Mouse (Mus musculus): Measurements from ENCODE around the gene Dnajc3. TPM values are rescaled to one million over a fixed set of nuclear protein-coding genes. Genes with fewer than 3 reads are reported as not detected.
A peak's percentile ranks its signal among the peaks of the same experiment; 100 is the strongest.

The Dnajc3 gene
- polyA plus RNA-seq, 1 experiment from 2014 or later = 25.3 TPM

GRCm38 (mm10) chr14:118987523-118988496 lies 50.0 kb downstream of the Dnajc3 start:
- H3K4me3 ChIP-seq (replicated peaks; ENCODE audit: low read length) = no peak overlapping the region
- no peak for ATAC-seq (ENCODE audit: low FRiP score)

GRCm38 (mm10) chr14:118995226-118995925 lies 57.6 kb downstream of the Dnajc3 start:
- peaks cover 51% of the 10 kb centered on the region for H3K36me3 ChIP-seq (replicated peaks; ENCODE audit: control insufficient read depth, insufficient read depth)
- H3K4me3 ChIP-seq (replicated peaks; ENCODE audit: low read length) = no peak overlapping the region
- WGBS = 91% methylated on average over 9 of the region's 9 CpGs
- no peaks in the 10 kb centered on the region for H3K4me1 ChIP-seq (replicated peaks; ENCODE audit: control insufficient read depth, insufficient read depth, low read length)
- ATAC-seq (ENCODE audit: low FRiP score) = no peak
- no peak overlapping the region for H3K27ac ChIP-seq
- no peaks in the 10 kb centered on the region for H3K9me3 ChIP-seq (ENCODE audit: control insufficient read depth, low read length)
- H3K9ac ChIP-seq = no peak overlapping the region
- H3K4me2 ChIP-seq (replicated peaks) = no peak overlapping the region
- DNase-seq (ENCODE audit: low spot score) = no peak
- no peaks in the 10 kb centered on the region for H3K27me3 ChIP-seq (ENCODE audit: control insufficient read depth, insufficient read depth, low read length)

More at GRCm38 (mm10) chr14:118987523-118988496, 50.0 kb downstream of the Dnajc3 start:
- Histone ChIP-seq H3K27ac (no peak overlapping the region), H3K9ac (no peak overlapping the region), H3K4me2 (replicated peaks) (peak overlapping the region; percentile 19; the same call in 1 of the 2 replicates), H3K4me1 (replicated peaks; ENCODE audit: control insufficient read depth, insufficient read depth, low read length) (no peaks in the 10 kb centered on the region), H3K27me3 (ENCODE audit: control insufficient read depth, insufficient read depth, low read length) (no peaks in the 10 kb centered on the region), H3K9me3 (ENCODE audit: control insufficient read depth, low read length) (no peaks in the 10 kb centered on the region), H3K36me3 (replicated peaks; ENCODE audit: control insufficient read depth, insufficient read depth) (peaks cover 42% of the 10 kb centered on the region)
- WGBS = 52% methylated on average over 13 of the region's 13 CpGs
- DNase-seq (ENCODE audit: low spot score) = no peak

GRCm38 (mm10) chr14:119003320-119003719 lies 65.5 kb downstream of the Dnajc3 start:
- Histone ChIP-seq H3K4me2 (replicated peaks) (no peak overlapping the region), H3K27ac (no peak overlapping the region), H3K9ac (no peak overlapping the region), H3K4me1 (replicated peaks; ENCODE audit: control insufficient read depth, insufficient read depth, low read length) (no peaks in the 10 kb centered on the region), H3K9me3 (ENCODE audit: control insufficient read depth, low read length) (no peaks in the 10 kb centered on the region), H3K36me3 (replicated peaks; ENCODE audit: control insufficient read depth, insufficient read depth) (peaks cover 28% of the 10 kb centered on the region), H3K4me3 (replicated peaks; ENCODE audit: low read length) (no peak overlapping the region), H3K27me3 (ENCODE audit: control insufficient read depth, insufficient read depth, low read length) (no peaks in the 10 kb centered on the region)
- ATAC-seq (ENCODE audit: low FRiP score) = no peak
- DNase-seq (ENCODE audit: low spot score) = peak; percentile 44

GRCm38 (mm10) chr14:119005834-119006233 lies 68.1 kb downstream of the Dnajc3 start:
- ATAC-seq (ENCODE audit: low FRiP score) = no peak
- WGBS = 21% methylated on average over 5 of the region's 5 CpGs
- Histone ChIP-seq H3K27ac (peak overlapping the region; percentile 76), H3K4me1 (replicated peaks; ENCODE audit: control insufficient read depth, insufficient read depth, low read length) (no peaks in the 10 kb centered on the region), H3K9me3 (ENCODE audit: control insufficient read depth, low read length) (no peaks in the 10 kb centered on the region), H3K4me3 (replicated peaks; ENCODE audit: low read length) (peak overlapping the region; percentile 47), H3K4me2 (replicated peaks) (peak overlapping the region; percentile 97), H3K36me3 (replicated peaks; ENCODE audit: control insufficient read depth, insufficient read depth) (peaks cover 16% of the 10 kb centered on the region), H3K9ac (peak overlapping the region; percentile 57; the same call in 1 of the 2 replicates), H3K27me3 (ENCODE audit: control insufficient read depth, insufficient read depth, low read length) (no peaks in the 10 kb centered on the region)
- no peak for DNase-seq (ENCODE audit: low spot score)

GRCm38 (mm10) chr14:119006441-119007102 lies 68.8 kb downstream of the Dnajc3 start:
- Histone ChIP-seq H3K27ac (peak overlapping the region; percentile 76), H3K27me3 (ENCODE audit: control insufficient read depth, insufficient read depth, low read length) (no peaks in the 10 kb centered on the region), H3K4me3 (replicated peaks; ENCODE audit: low read length) (peak overlapping the region; percentile 47), H3K4me1 (replicated peaks; ENCODE audit: control insufficient read depth, insufficient read depth, low read length) (no peaks in the 10 kb centered on the region), H3K4me2 (replicated peaks) (peak overlapping the region; percentile 97), H3K9me3 (ENCODE audit: control insufficient read depth, low read length) (no peaks in the 10 kb centered on the region), H3K9ac (peak overlapping the region; percentile 57), H3K36me3 (replicated peaks; ENCODE audit: control insufficient read depth, insufficient read depth) (peaks cover 10% of the 10 kb centered on the region)
- DNase-seq (ENCODE audit: low spot score) = peak; percentile 32
- 2% methylated on average over 49 of the region's 49 CpGs for WGBS
- ATAC-seq (ENCODE audit: low FRiP score) = no peak

- peak overlapping the region; percentile 97 for H3K4me2 ChIP-seq (replicated peaks)
- H3K4me3 ChIP-seq (replicated peaks; ENCODE audit: low read length) = peak overlapping the region; percentile 47
- 1% methylated on average over 13 of the region's 13 CpGs for WGBS
- peak overlapping the region; percentile 57 for H3K9ac ChIP-seq
- H3K36me3 ChIP-seq (replicated peaks; ENCODE audit: control insufficient read depth, insufficient read depth) = peaks cover 2% of the 10 kb centered on the region
- H3K4me1 ChIP-seq (replicated peaks; ENCODE audit: control insufficient read depth, insufficient read depth, low read length) = no peaks in the 10 kb centered on the region
- ATAC-seq (ENCODE audit: low FRiP score) (peak; percentile 99), DNase-seq (ENCODE audit: low spot score) (peak; percentile 96)
- no peaks in the 10 kb centered on the region for H3K27me3 ChIP-seq (ENCODE audit: control insufficient read depth, insufficient read depth, low read length)
- H3K9me3 ChIP-seq (ENCODE audit: control insufficient read depth, low read length) = no peaks in the 10 kb centered on the region
- H3K27ac ChIP-seq = peak overlapping the region; percentile 76
These were observed 69.6 kb downstream of the Dnajc3 start for GRCm38 (mm10) chr14:119007103-119007951.

GRCm38 (mm10) chr14:119008031-119008590 lies 70.3 kb downstream of the Dnajc3 start:
- Histone ChIP-seq H3K36me3 (replicated peaks; ENCODE audit: control insufficient read depth, insufficient read depth) (no peaks in the 10 kb centered on the region), H3K4me3 (replicated peaks; ENCODE audit: low read length) (peak overlapping the region; percentile 47), H3K9me3 (ENCODE audit: control insufficient read depth, low read length) (no peaks in the 10 kb centered on the region), H3K4me2 (replicated peaks) (peak overlapping the region; percentile 97), H3K27ac (peak overlapping the region; percentile 75), H3K27me3 (ENCODE audit: control insufficient read depth, insufficient read depth, low read length) (no peaks in the 10 kb centered on the region), H3K4me1 (replicated peaks; ENCODE audit: control insufficient read depth, insufficient read depth, low read length) (no peaks in the 10 kb centered on the region), H3K9ac (peak overlapping the region; percentile 50)
- ATAC-seq (ENCODE audit: low FRiP score) (no peak), DNase-seq (ENCODE audit: low spot score) (no peak)
- WGBS = 58% methylated on average over 7 of the region's 7 CpGs

- Histone ChIP-seq H3K27ac (no peak overlapping the region), H3K4me1 (replicated peaks; ENCODE audit: control insufficient read depth, insufficient read depth, low read length) (no peaks in the 10 kb centered on the region), H3K9me3 (ENCODE audit: control insufficient read depth, low read length) (no peaks in the 10 kb centered on the region), H3K27me3 (ENCODE audit: control insufficient read depth, insufficient read depth, low read length) (no peaks in the 10 kb centered on the region), H3K36me3 (replicated peaks; ENCODE audit: control insufficient read depth, insufficient read depth) (no peaks in the 10 kb centered on the region), H3K4me2 (replicated peaks) (no peak overlapping the region), H3K9ac (no peak overlapping the region), H3K4me3 (replicated peaks; ENCODE audit: low read length) (no peak overlapping the region)
- WGBS = 96% methylated on average over 2 of the region's 2 CpGs
- DNase-seq (ENCODE audit: low spot score) (no peak), ATAC-seq (ENCODE audit: low FRiP score) (no peak)
These were observed 71.8 kb downstream of the Dnajc3 start for GRCm38 (mm10) chr14:119009531-119009930.

Data from hindbrain, embryonic 14.5 days (tissue).